Mouse (Mus musculus): ENCODE measurements around the gene Pitpnm2. TPM values are rescaled to one million over a fixed set of nuclear protein-coding genes. Genes with fewer than 3 reads are reported as not detected.

Pitpnm2 gene
- polyA plus RNA-seq, 1 experiment from 2014 or later: 4.2 TPM

- WGBS: 63% methylated on average over 7 of the region's 7 CpGs
- Histone ChIP-seq H3K27me3 (peaks cover 3% of the 10 kb centered on the region; the same call in 1 of the 2 replicates), H3K36me3 (no peaks in the 10 kb centered on the region), H3K27ac (peak overlapping the region; percentile 59; the same call in 1 of the 2 replicates), H3K9ac (no peak overlapping the region), H3K4me1 (peaks cover 52% of the 10 kb centered on the region), H3K9me3 (no peaks in the 10 kb centered on the region), H3K4me2 (replicated peaks) (no peak overlapping the region), H3K4me3 (no peak overlapping the region)
- no peak for ATAC-seq (ENCODE audit: low FRiP score, low read depth)
Observed at GRCm38 (mm10) chr5:124192251-124192710, 57.3 kb downstream of the Pitpnm2 start.

GRCm38 (mm10) chr5:124190146-124190870 lies 59.3 kb downstream of the Pitpnm2 start:
- Histone ChIP-seq H3K27ac (no peak overlapping the region), H3K4me3 (no peak overlapping the region), H3K9ac (no peak overlapping the region), H3K4me2 (replicated peaks) (no peak overlapping the region), H3K4me1 (peaks cover 72% of the 10 kb centered on the region), H3K9me3 (no peaks in the 10 kb centered on the region), H3K27me3 (peaks cover 6% of the 10 kb centered on the region), H3K36me3 (no peaks in the 10 kb centered on the region)
- WGBS: 82% methylated on average over 10 of the region's 10 CpGs
- no peak for ATAC-seq (ENCODE audit: low FRiP score, low read depth)

- WGBS: 83% methylated on average over 4 of the region's 4 CpGs
- H3K27me3 ChIP-seq: peaks cover 6% of the 10 kb centered on the region
Observed at GRCm38 (mm10) chr5:124189572-124189981, 60.0 kb downstream of the Pitpnm2 start.

DNA sequence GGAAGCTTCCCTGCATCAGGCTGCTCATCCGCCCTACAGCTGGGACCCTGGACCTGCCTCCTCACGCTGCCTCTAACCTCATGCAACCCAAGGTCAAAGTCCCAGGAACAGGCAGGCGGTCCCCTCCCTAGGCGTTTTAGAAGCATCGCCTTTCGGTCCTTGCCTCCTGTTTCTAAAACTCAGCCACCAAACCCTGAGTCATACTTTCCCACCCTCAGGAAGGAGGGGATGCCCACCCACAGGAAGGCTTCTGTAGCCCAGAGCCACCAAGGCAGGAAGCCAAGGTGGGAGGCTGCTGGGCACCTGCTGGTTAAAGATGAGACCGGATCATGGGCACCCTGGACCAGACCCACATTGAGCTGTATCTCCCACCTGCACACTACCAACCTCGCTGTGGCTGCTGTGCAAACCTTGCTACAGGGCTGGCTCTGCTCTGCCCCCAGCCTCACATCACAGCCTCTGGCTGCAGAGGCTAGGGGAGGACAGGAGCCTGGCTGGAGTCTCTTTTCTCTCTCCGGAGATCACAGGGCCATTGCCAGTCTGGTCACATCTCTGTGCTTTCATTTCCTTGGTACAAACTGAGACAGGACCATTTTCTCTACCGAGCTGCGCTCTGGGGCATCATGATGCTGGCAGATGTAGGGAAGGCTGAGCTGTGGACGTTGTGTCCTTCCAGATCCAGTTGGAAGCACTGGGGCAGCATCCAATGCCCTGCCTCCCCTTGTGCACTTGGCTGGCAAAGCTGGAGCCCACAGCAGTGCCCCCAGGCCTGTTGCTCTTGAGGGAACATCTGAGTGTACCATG lies 61.9 kb downstream of the Pitpnm2 start:
- Histone ChIP-seq H3K27ac (peak overlapping the region; percentile 15; the same call in 1 of the 2 replicates), H3K36me3 (no peaks in the 10 kb centered on the region), H3K9ac (peak overlapping the region; percentile 52), H3K4me2 (replicated peaks) (peak overlapping the region; percentile 54), H3K9me3 (no peaks in the 10 kb centered on the region), H3K27me3 (peaks cover 6% of the 10 kb centered on the region), H3K4me3 (peak overlapping the region; percentile 19; the same call in 1 of the 2 replicates), H3K4me1 (peaks cover 62% of the 10 kb centered on the region)
- 58% methylated on average over 12 of the region's 12 CpGs for WGBS
- no peak for ATAC-seq (ENCODE audit: low FRiP score, low read depth)

More at GRCm38 (mm10) chr5:124189572-124189981, 60.0 kb downstream of the Pitpnm2 start:
- Histone ChIP-seq H3K36me3 (no peaks in the 10 kb centered on the region), H3K9ac (peak overlapping the region; percentile 21; the same call in 1 of the 2 replicates), H3K27ac (no peak overlapping the region), H3K9me3 (no peaks in the 10 kb centered on the region), H3K4me3 (no peak overlapping the region), H3K4me1 (peaks cover 76% of the 10 kb centered on the region), H3K4me2 (replicated peaks) (no peak overlapping the region)
- no peak for ATAC-seq (ENCODE audit: low FRiP score, low read depth)

GRCm38 (mm10) chr5:124186981-124187507 lies 62.5 kb downstream of the Pitpnm2 start:
- peak; percentile 20; the same call in 1 of the 2 replicates for ATAC-seq (ENCODE audit: low FRiP score, low read depth)
- Histone ChIP-seq H3K27ac (peak overlapping the region; percentile 22; the same call in 1 of the 2 replicates), H3K4me3 (peak overlapping the region; percentile 19)

GRCm38 (mm10) chr5:124186465-124186854 lies 63.1 kb downstream of the Pitpnm2 start:
- Histone ChIP-seq H3K4me2 (replicated peaks) (peak overlapping the region; percentile 54), H3K9me3 (no peaks in the 10 kb centered on the region), H3K27ac (peak overlapping the region; percentile 22; the same call in 1 of the 2 replicates), H3K9ac (0 out of 2 replicates have a peak overlapping the region, but pooled peaks have one; percentile 52), H3K36me3 (no peaks in the 10 kb centered on the region), H3K4me3 (no peak overlapping the region), H3K27me3 (peaks cover 6% of the 10 kb centered on the region), H3K4me1 (peaks cover 51% of the 10 kb centered on the region)
- ATAC-seq (ENCODE audit: low FRiP score, low read depth): no peak
- 63% methylated on average over 10 of the region's 10 CpGs for WGBS

More at GRCm38 (mm10) chr5:124186981-124187507, 62.5 kb downstream of the Pitpnm2 start:
- peak overlapping the region; percentile 54 for H3K4me2 ChIP-seq (replicated peaks)
- H3K27me3 ChIP-seq: peaks cover 6% of the 10 kb centered on the region
- H3K4me1 ChIP-seq: peaks cover 56% of the 10 kb centered on the region
- 9% methylated on average over 22 of the region's 22 CpGs for WGBS
- no peaks in the 10 kb centered on the region for H3K9me3 ChIP-seq
- no peaks in the 10 kb centered on the region for H3K36me3 ChIP-seq
- peak overlapping the region; percentile 52 for H3K9ac ChIP-seq

DNA sequence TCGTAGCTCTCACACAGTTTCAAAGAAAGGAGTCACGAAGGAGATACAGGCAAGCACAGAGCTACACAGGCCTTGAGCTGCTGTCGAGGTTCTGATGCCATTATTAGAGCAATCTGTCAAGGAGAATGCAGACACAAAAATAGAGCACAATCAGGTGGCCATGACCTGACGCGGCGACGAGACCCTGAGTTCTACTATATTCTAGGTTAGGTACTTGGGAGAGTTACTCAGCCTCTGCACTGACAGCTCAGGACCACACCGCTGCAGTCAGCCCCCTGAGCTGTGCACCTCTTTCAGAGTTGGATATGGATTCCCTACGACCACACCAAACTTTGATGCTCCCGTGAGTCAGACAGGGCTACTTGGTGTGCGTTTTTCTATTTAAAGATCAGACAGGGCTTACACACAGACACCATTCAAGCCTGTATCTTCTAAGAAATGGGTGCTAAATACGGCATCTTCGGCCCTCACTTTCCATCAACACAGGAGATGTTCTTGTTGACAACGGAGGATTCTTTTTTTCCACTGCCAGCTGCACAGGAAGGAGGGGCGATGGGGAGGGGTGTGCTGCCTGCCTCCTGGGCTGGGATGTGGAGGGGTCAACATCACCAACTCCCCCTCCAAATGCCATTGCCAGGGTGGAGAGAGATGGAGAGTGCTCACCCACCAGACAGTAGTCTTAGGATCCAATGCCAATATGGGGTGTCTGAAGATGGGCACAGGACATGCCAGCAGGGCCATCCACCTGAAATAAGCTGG lies 63.7 kb downstream of the Pitpnm2 start:
- H3K36me3 ChIP-seq: no peaks in the 10 kb centered on the region
- WGBS: 68% methylated on average over 15 of the region's 15 CpGs
- peak overlapping the region; percentile 41; the same call in 1 of the 2 replicates for H3K4me2 ChIP-seq (replicated peaks)
- no peak overlapping the region for H3K4me3 ChIP-seq
- no peak for ATAC-seq (ENCODE audit: low FRiP score, low read depth)
- H3K9me3 ChIP-seq: no peaks in the 10 kb centered on the region
- H3K27me3 ChIP-seq: peaks cover 6% of the 10 kb centered on the region
- H3K4me1 ChIP-seq: peaks cover 51% of the 10 kb centered on the region
- H3K27ac ChIP-seq: no peak overlapping the region
- peak overlapping the region; percentile 40; the same call in 1 of the 2 replicates for H3K9ac ChIP-seq

GRCm38 (mm10) chr5:124184898-124185701 lies 64.5 kb downstream of the Pitpnm2 start:
- peaks cover 44% of the 10 kb centered on the region for H3K4me1 ChIP-seq
- peak overlapping the region; percentile 41 for H3K4me2 ChIP-seq (replicated peaks)
- peak; percentile 35; the same call in 1 of the 2 replicates for ATAC-seq (ENCODE audit: low FRiP score, low read depth)
- 25% methylated on average over 15 of the region's 15 CpGs for WGBS
- no peaks in the 10 kb centered on the region for H3K36me3 ChIP-seq
- H3K27me3 ChIP-seq: peaks cover 6% of the 10 kb centered on the region
- no peaks in the 10 kb centered on the region for H3K9me3 ChIP-seq
- peak overlapping the region; percentile 58; the same call in 1 of the 2 replicates for H3K27ac ChIP-seq
- no peak overlapping the region; the same call in 1 of the 2 replicates for H3K4me3 ChIP-seq
- H3K9ac ChIP-seq: peak overlapping the region; percentile 40; the same call in 1 of the 2 replicates

- 92% methylated on average over 3 of the region's 3 CpGs for WGBS
- Histone ChIP-seq H3K36me3 (no peaks in the 10 kb centered on the region), H3K27me3 (peaks cover 6% of the 10 kb centered on the region), H3K4me3 (no peak overlapping the region), H3K27ac (no peak overlapping the region), H3K9ac (no peak overlapping the region), H3K4me2 (replicated peaks) (peak overlapping the region; percentile 41), H3K9me3 (no peaks in the 10 kb centered on the region), H3K4me1 (peaks cover 40% of the 10 kb centered on the region)
- ATAC-seq (ENCODE audit: low FRiP score, low read depth): no peak
Observed at GRCm38 (mm10) chr5:124184191-124184590, 65.4 kb downstream of the Pitpnm2 start.

DNA sequence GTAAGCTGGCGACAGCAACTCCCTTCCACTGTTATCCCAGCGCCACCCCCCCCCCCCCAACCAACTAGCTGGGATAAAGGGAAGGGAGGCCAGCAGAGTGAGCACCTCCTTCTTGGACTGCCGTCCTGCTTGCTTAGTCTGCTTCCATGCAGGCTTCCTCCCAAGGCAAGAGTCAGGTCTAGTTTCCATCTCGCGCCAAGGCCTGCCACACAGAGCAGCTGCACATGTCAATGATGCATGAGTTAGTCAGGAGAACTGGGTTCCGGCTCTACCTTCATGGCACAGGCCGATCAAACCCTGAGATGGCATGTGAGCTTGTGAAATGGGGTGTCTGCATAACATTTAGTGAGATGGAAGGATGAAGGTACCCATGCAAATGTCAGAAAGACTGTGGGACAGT lies 66.9 kb downstream of the Pitpnm2 start:
- Histone ChIP-seq H3K36me3 (no peaks in the 10 kb centered on the region), H3K4me1 (peaks cover 34% of the 10 kb centered on the region), H3K4me2 (replicated peaks) (no peak overlapping the region), H3K4me3 (no peak overlapping the region), H3K27me3 (peaks cover 3% of the 10 kb centered on the region), H3K9ac (no peak overlapping the region), H3K9me3 (no peaks in the 10 kb centered on the region), H3K27ac (no peak overlapping the region)
- 88% methylated on average over 7 of the region's 7 CpGs for WGBS
- ATAC-seq (ENCODE audit: low FRiP score, low read depth): no peak

Measured in limb, embryonic 13.5 days (tissue).